Mouse (Mus musculus): ENCODE results near the gene Nrd1.

Gene Nrd1

DNA sequence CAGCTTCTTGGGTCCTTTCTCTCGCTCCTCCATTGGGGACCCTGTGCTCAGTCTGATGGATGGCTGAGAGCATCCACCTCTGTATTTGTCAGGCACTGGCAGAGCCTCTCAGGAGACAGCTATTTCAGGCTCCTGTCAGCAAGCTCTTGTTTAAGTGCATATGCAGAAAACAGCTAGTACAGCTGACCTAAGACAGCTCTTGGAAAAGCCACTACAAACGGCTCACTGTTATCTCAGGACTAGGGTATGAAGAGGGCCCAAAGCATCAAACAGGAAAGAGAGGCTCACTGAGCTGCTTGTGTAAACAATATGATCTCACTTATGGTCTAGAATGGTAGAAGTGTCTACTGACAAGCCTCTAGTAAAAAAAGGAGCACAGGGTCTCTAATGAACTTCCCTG lies 93.8 kb downstream of the Nrd1 start:
- DNase-seq (ENCODE audit: low spot score) = no peak

DNA sequence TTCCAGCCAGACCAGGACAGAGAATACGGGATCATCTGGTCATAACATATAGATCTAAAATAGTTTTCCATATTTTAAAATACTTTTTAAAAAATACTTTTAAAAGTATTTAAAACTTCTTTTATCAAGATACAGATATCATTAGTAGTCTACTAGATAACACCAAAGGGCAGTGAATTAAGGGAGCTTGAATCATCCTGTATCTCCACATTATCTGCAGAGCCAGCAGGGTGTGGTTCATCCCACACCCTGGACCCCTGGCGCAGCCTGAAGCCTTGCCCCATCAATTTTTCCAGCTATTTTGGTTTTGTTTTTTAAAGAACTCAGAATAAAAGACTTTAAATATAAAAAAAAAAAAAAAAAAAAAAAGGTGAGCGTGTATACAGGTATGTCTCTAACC lies 98.4 kb downstream of the Nrd1 start:
- DNase-seq (ENCODE audit: low spot score) = no peak

DNA sequence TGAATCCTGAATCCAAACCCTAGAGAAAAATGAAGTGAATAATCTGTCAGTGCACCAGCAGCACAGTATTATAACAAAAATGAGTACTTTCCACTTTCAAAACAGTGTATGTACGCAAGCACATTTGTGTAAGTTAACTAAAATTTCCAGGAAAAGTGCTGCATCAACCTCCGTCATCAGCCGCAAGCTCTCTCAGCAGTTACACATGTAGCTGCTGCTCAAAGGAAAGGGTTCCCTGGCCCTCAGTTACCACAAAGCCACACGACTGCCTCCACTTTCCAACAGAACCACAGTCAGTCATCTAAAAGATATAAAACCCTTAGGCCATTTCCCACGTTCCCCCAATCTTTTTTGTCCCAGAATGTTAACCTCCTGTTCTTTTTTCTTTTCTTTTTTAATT lies 102.1 kb downstream of the Nrd1 start:
- no peak for DNase-seq (ENCODE audit: low spot score)

- DNase-seq (ENCODE audit: low spot score) = no peak
Measured at GRCm38 (mm10) chr4:109103145-109103883, 102.9 kb downstream of the Nrd1 start.

- no peak for DNase-seq (ENCODE audit: low spot score)
Measured at GRCm38 (mm10) chr4:109105254-109105653, 104.8 kb downstream of the Nrd1 start.

GRCm38 (mm10) chr4:109106034-109106433 lies 105.6 kb downstream of the Nrd1 start:
- no peak for DNase-seq (ENCODE audit: low spot score)

DNA sequence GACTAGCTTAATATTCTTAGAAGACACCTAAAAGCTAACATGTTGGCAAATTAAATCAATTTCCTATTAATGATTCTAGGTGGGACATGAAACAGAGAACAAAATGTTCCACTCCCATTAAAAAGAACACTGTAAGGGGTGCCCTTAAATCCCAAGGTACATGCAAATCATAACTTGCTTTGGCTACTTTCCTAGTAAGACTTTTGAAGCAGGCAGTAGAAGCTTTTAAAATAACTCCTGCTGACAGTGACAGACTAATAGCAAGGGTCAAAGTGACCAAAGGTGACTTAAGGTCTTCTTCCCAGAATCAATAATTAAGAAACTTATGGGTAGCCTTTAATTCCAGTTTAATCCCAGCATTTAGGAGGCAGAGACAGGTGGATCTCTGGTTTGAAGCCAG lies 106.1 kb downstream of the Nrd1 start:
- DNase-seq (ENCODE audit: low spot score) = no peak

- no peak for DNase-seq (ENCODE audit: low spot score)
Measured at GRCm38 (mm10) chr4:109109012-109109411, 108.6 kb downstream of the Nrd1 start.

DNA sequence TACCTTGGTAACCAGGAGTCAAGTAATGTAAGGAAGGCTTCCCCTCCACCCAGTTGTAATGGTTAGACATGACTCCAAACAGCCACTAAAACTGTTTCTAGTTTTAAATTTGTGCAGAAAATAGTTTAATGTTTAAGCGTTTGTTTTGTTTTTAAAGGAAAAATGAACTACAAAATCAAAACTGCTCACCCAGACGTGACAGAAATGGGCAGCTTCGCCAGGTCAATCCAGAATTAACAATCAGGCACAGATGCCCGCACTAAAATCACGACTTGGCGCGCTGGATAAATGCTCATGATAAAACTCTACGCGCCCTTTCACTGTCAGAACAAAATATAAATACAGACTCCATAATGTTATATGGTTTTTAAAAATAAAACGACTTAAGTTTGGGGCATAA lies 109.2 kb downstream of the Nrd1 start:
- no peak for DNase-seq (ENCODE audit: low spot score)

GRCm38 (mm10) chr4:109110978-109111377 lies 110.5 kb downstream of the Nrd1 start:
- no peak for DNase-seq (ENCODE audit: low spot score)
